Mouse (Mus musculus): ENCODE measurements around the gene Fam98a. TPM values are rescaled to one million over a fixed set of nuclear protein-coding genes. Genes with fewer than 3 reads are reported as not detected.

The Fam98a gene
- polyA plus RNA-seq (2014; fragmentation: Nextera tagmentation; extraction: Ambion mirVana), result 10.4 and 11.5 TPM in 2 replicates

- WGBS, result under 1% methylated on average over 48 of the region's 56 CpGs
- peak within 1 kb of the TSS; percentile 54 for H3K4me2 ChIP-seq (replicated peaks; ENCODE audit: low read depth, low read length)
- H3K27me3 ChIP-seq (ENCODE audit: control insufficient read depth, insufficient read depth, low read length), result no peaks in the 10 kb centered on the region
- no peaks in the 10 kb centered on the region for H3K4me1 ChIP-seq (replicated peaks; ENCODE audit: control insufficient read depth, insufficient read depth, low read length)
- ATAC-seq (ENCODE audit: low FRiP score) (peak; percentile 99), DNase-seq (ENCODE audit: low spot score) (peak; percentile 99)
- H3K27ac ChIP-seq (ENCODE audit: low read depth, low read length), result no peak within 1 kb of the TSS
- H3K9ac ChIP-seq (ENCODE audit: low read depth, low read length), result peak within 1 kb of the TSS; percentile 80
- H3K9me3 ChIP-seq (ENCODE audit: control insufficient read depth, low read length), result no peaks in the 10 kb centered on the region
- H3K4me3 ChIP-seq (ENCODE audit: low read depth, low read length), result peak within 1 kb of the TSS; percentile 64
- no peaks in the 10 kb centered on the region for H3K36me3 ChIP-seq (ENCODE audit: control insufficient read depth, insufficient read depth, low read length)
Measured at GRCm38 (mm10) chr17:75551512-75552400, at the start of gene Fam98a. Gene Fam98a, minus strand, starts transcription at chr17:75551946.

- Histone ChIP-seq H3K4me3 (ENCODE audit: low read depth, low read length) (no peak overlapping the region), H3K36me3 (ENCODE audit: control insufficient read depth, insufficient read depth, low read length) (no peaks in the 10 kb centered on the region), H3K4me2 (replicated peaks; ENCODE audit: low read depth, low read length) (no peak overlapping the region), H3K27ac (ENCODE audit: low read depth, low read length) (no peak overlapping the region), H3K9ac (ENCODE audit: low read depth, low read length) (no peak overlapping the region), H3K27me3 (ENCODE audit: control insufficient read depth, insufficient read depth, low read length) (no peaks in the 10 kb centered on the region), H3K4me1 (replicated peaks; ENCODE audit: control insufficient read depth, insufficient read depth, low read length) (no peaks in the 10 kb centered on the region), H3K9me3 (ENCODE audit: control insufficient read depth, low read length) (no peaks in the 10 kb centered on the region)
- WGBS, result 82% methylated on average over 3 of the region's 3 CpGs
- ATAC-seq (ENCODE audit: low FRiP score) (no peak), DNase-seq (ENCODE audit: low spot score) (no peak)
Measured at GRCm38 (mm10) chr17:75598652-75599051, 46.9 kb upstream of the Fam98a start.

GRCm38 (mm10) chr17:75582738-75583137, 31.0 kb upstream of the Fam98a start:
- Histone ChIP-seq H3K36me3 (ENCODE audit: control insufficient read depth, insufficient read depth, low read length) (no peaks in the 10 kb centered on the region), H3K9me3 (ENCODE audit: control insufficient read depth, low read length) (no peaks in the 10 kb centered on the region), H3K4me2 (replicated peaks; ENCODE audit: low read depth, low read length) (no peak overlapping the region), H3K9ac (ENCODE audit: low read depth, low read length) (no peak overlapping the region), H3K27me3 (ENCODE audit: control insufficient read depth, insufficient read depth, low read length) (no peaks in the 10 kb centered on the region), H3K27ac (ENCODE audit: low read depth, low read length) (no peak overlapping the region), H3K4me1 (replicated peaks; ENCODE audit: control insufficient read depth, insufficient read depth, low read length) (no peaks in the 10 kb centered on the region), H3K4me3 (ENCODE audit: low read depth, low read length) (no peak overlapping the region)
- no peak for DNase-seq (ENCODE audit: low spot score)
- ATAC-seq (ENCODE audit: low FRiP score), result no peak
- WGBS, result 100% methylated on average over 1 of the region's 1 CpGs

- Histone ChIP-seq H3K9me3 (ENCODE audit: control insufficient read depth, low read length) (no peaks in the 10 kb centered on the region), H3K27me3 (ENCODE audit: control insufficient read depth, insufficient read depth, low read length) (no peaks in the 10 kb centered on the region), H3K4me3 (ENCODE audit: low read depth, low read length) (no peak overlapping the region), H3K4me1 (replicated peaks; ENCODE audit: control insufficient read depth, insufficient read depth, low read length) (no peaks in the 10 kb centered on the region), H3K4me2 (replicated peaks; ENCODE audit: low read depth, low read length) (no peak overlapping the region), H3K36me3 (ENCODE audit: control insufficient read depth, insufficient read depth, low read length) (no peaks in the 10 kb centered on the region), H3K9ac (ENCODE audit: low read depth, low read length) (no peak overlapping the region), H3K27ac (ENCODE audit: low read depth, low read length) (no peak overlapping the region)
- 86% methylated on average over 7 of the region's 7 CpGs for WGBS
- ATAC-seq (ENCODE audit: low FRiP score), result no peak
- no peak for DNase-seq (ENCODE audit: low spot score)
Measured at GRCm38 (mm10) chr17:75575608-75576007, 23.9 kb upstream of the Fam98a start.

- WGBS, result 94% methylated on average over 2 of the region's 2 CpGs
- Histone ChIP-seq H3K27me3 (ENCODE audit: control insufficient read depth, insufficient read depth, low read length) (no peaks in the 10 kb centered on the region), H3K4me3 (ENCODE audit: low read depth, low read length) (no peak overlapping the region), H3K4me1 (replicated peaks; ENCODE audit: control insufficient read depth, insufficient read depth, low read length) (no peaks in the 10 kb centered on the region), H3K4me2 (replicated peaks; ENCODE audit: low read depth, low read length) (no peak overlapping the region), H3K27ac (ENCODE audit: low read depth, low read length) (no peak overlapping the region), H3K9me3 (ENCODE audit: control insufficient read depth, low read length) (no peaks in the 10 kb centered on the region), H3K9ac (ENCODE audit: low read depth, low read length) (no peak overlapping the region), H3K36me3 (ENCODE audit: control insufficient read depth, insufficient read depth, low read length) (no peaks in the 10 kb centered on the region)
- DNase-seq (ENCODE audit: low spot score), result no peak
- ATAC-seq (ENCODE audit: low FRiP score), result no peak
Measured at GRCm38 (mm10) chr17:75558041-75558440, 6.3 kb upstream of the Fam98a start.

- Histone ChIP-seq H3K9ac (ENCODE audit: low read depth, low read length) (no peak overlapping the region), H3K27me3 (ENCODE audit: control insufficient read depth, insufficient read depth, low read length) (no peaks in the 10 kb centered on the region), H3K4me2 (replicated peaks; ENCODE audit: low read depth, low read length) (no peak overlapping the region), H3K9me3 (ENCODE audit: control insufficient read depth, low read length) (no peaks in the 10 kb centered on the region), H3K4me3 (ENCODE audit: low read depth, low read length) (no peak overlapping the region), H3K27ac (ENCODE audit: low read depth, low read length) (no peak overlapping the region), H3K4me1 (replicated peaks; ENCODE audit: control insufficient read depth, insufficient read depth, low read length) (no peaks in the 10 kb centered on the region), H3K36me3 (ENCODE audit: control insufficient read depth, insufficient read depth, low read length) (no peaks in the 10 kb centered on the region)
- 36% methylated on average over 3 of the region's 3 CpGs for WGBS
- no peak for ATAC-seq (ENCODE audit: low FRiP score)
- DNase-seq (ENCODE audit: low spot score), result no peak
Measured at GRCm38 (mm10) chr17:75557031-75557430, 5.3 kb upstream of the Fam98a start.

- peak overlapping the region; percentile 80 for H3K9ac ChIP-seq (ENCODE audit: low read depth, low read length)
- H3K9me3 ChIP-seq (ENCODE audit: control insufficient read depth, low read length), result no peaks in the 10 kb centered on the region
- peak overlapping the region; percentile 64 for H3K4me3 ChIP-seq (ENCODE audit: low read depth, low read length)
- 41% methylated on average over 11 of the region's 11 CpGs for WGBS
- no peaks in the 10 kb centered on the region for H3K4me1 ChIP-seq (replicated peaks; ENCODE audit: control insufficient read depth, insufficient read depth, low read length)
- DNase-seq (ENCODE audit: low spot score) (peak; percentile 33), ATAC-seq (ENCODE audit: low FRiP score) (no peak)
- no peaks in the 10 kb centered on the region for H3K27me3 ChIP-seq (ENCODE audit: control insufficient read depth, insufficient read depth, low read length)
- no peaks in the 10 kb centered on the region for H3K36me3 ChIP-seq (ENCODE audit: control insufficient read depth, insufficient read depth, low read length)
- H3K27ac ChIP-seq (ENCODE audit: low read depth, low read length), result no peak overlapping the region
- H3K4me2 ChIP-seq (replicated peaks; ENCODE audit: low read depth, low read length), result peak overlapping the region; percentile 52
Measured at GRCm38 (mm10) chr17:75550771-75551413, 854 bp downstream of the Fam98a start.

GRCm38 (mm10) chr17:75544262-75544661, 7.5 kb downstream of the Fam98a start:
- Histone ChIP-seq H3K4me2 (replicated peaks; ENCODE audit: low read depth, low read length) (no peak overlapping the region), H3K4me1 (replicated peaks; ENCODE audit: control insufficient read depth, insufficient read depth, low read length) (no peaks in the 10 kb centered on the region), H3K27ac (ENCODE audit: low read depth, low read length) (no peak overlapping the region), H3K36me3 (ENCODE audit: control insufficient read depth, insufficient read depth, low read length) (0 out of 2 replicates have a peak, but pooled peaks cover under 1% of the 10 kb centered on the region), H3K4me3 (ENCODE audit: low read depth, low read length) (no peak overlapping the region), H3K9ac (ENCODE audit: low read depth, low read length) (no peak overlapping the region), H3K9me3 (ENCODE audit: control insufficient read depth, low read length) (no peaks in the 10 kb centered on the region), H3K27me3 (ENCODE audit: control insufficient read depth, insufficient read depth, low read length) (no peaks in the 10 kb centered on the region)
- ATAC-seq (ENCODE audit: low FRiP score), result no peak
- WGBS, result 86% methylated on average over 7 of the region's 7 CpGs
- DNase-seq (ENCODE audit: low spot score), result no peak

Measured in hindbrain, embryonic 11.5 days (tissue).